Mouse (Mus musculus) pancreas, adult 10 weeks (tissue): Measurements from ENCODE around the gene Thsd7a. TPM values are rescaled to one million over a fixed set of nuclear protein-coding genes. Genes with fewer than 3 reads are reported as not detected.

Experiments used
- polyA plus RNA-seq: library from polyadenylated mRNA; stranded (reverse); fragments of 350-450 nt; fragmentation: Illumina TruSeq; extraction: RNeasy Lipid Tissue Mini Kit (QIAGEN cat#74804); gene quantifications from one replicate; pipeline ENCODE4 v1.2.3, GENCODE M21; 2015; ENCODE audit warnings: low read depth, low replicate concordance; ENCODE audit not compliant: insufficient read depth

The Thsd7a gene
- 3.6 TPM for polyA plus RNA-seq

GRCm38 (mm10) chr6:12748787-12749530 is at the start of gene Thsd7a:
TSS of gene Thsd7a (minus strand) at chr6:12749410.

